Mouse (Mus musculus): Measurements from ENCODE around the gene Olfr629.
"Not testable (repeated sequence)": the region's sequence is repeated elsewhere in the genome, so short reads cannot be mapped to it uniquely, and the experiment has no call there.

The Olfr629 gene

DNA sequence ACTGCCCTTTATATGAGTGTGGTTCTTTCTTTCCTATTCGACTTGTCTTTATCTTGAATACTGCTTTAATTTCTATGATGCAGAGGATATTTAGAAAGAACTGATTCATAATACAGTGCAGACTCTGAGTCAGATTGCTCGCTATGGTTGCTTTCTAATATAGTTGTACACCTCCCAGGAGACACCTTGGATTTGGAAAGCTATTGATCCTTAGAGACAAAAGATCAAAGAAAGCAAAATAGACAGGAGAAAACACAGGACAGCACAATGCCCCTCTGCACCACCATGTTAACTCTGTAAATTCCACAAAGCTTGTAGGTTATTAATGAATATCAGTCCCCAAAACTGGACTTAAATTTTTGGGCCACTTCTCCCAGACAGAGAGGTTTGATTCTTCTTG is at the start of gene Olfr629:
Olfr629 (minus strand) TSS at position 101 of the 400 bp plus-strand sequence.
- DNase-seq (ENCODE audit: low read depth) = no peak

DNA sequence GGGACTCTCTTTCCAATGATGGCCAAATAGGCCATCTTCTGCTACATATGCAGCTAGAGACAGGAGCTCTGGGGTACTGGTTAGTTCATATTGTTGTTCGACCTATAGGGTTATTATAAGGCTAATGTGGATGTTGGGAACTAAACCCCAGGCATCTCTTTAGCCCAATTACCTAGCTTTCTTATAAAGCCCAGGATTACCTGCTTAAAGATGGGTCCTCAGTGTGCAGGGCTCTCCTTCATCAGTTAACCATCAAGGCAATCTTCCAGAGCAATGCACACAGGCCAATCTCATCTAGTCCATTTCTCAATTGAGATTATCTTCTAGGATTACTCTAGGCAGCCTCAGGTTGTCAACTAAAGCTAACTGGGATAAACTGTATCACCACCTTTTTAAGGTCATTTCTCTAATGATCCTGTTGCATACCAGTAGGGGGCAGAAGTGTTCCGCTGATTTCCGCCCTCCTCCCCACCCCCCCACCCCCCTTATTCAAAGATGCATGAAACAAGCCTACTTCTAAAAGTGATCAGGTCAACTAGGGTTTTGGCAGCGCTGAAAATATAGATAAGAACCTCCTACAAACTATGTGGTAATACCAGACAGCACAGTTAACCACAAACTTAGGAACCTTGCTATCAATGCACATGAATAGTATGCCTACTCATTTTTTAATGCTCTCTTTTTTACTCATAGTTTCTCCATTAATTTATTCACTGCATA is 48.1 kb upstream of the Olfr629 start:
- DNase-seq (ENCODE audit: low read depth) = peak; percentile 93

GRCm38 (mm10) chr7:103791721-103792120 is 47.0 kb upstream of the Olfr629 start, which contains the start of gene Olfr67:
TSS of gene Olfr67 (minus strand) at chr7:103791821.
- DNase-seq (ENCODE audit: low read depth) = no peak

GRCm38 (mm10) chr7:103779598-103779997 is 34.9 kb upstream of the Olfr629 start, which contains the start of gene Olfr68:
TSS of gene Olfr68 (minus strand) at chr7:103779698.
- DNase-seq (ENCODE audit: low read depth) = no peak

DNA sequence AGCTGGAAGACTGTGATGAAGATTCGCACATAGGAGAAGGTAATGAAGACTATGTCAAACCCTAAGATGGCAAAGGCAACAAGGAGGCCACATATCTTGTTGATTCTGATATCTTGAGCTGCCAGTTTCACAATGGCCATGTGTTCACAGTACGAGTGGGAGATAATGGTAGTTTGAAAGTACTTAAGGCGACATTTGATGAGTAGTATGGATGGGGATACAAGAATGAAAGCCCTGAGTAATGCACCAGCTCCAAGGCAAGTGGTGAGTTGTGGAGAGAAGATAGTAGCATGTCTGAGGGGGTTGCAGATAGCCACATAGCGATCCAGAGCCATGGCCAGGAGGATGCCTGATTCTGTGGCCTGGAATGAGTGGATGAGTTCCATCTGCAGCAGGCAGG is 32.9 kb upstream of the Olfr629 start:
- DNase-seq (ENCODE audit: low read depth) = not testable (repeated sequence)

DNA sequence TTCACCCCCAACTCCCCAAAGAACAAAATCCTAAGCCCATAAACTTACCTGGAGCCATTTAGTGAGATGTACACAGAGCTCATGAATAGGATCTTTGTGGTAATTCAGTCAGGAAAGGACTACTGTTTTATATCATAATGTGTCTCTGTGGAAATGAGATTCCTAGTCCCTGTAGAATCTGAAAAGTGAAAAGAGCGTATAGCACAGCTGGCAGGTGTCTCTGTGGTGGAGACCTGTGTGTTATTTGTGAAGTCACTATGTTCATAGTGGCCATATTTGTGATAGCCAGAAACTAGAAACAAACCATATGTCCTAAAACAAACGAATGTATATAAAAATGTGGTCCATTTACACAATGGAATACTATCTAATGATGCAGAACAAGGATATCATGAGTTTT is 26.8 kb upstream of the Olfr629 start, which contains the start of gene Olfr69:
Olfr69 (minus strand) TSS at position 101 of the 400 bp plus-strand sequence.
- no peak for DNase-seq (ENCODE audit: low read depth)

DNA sequence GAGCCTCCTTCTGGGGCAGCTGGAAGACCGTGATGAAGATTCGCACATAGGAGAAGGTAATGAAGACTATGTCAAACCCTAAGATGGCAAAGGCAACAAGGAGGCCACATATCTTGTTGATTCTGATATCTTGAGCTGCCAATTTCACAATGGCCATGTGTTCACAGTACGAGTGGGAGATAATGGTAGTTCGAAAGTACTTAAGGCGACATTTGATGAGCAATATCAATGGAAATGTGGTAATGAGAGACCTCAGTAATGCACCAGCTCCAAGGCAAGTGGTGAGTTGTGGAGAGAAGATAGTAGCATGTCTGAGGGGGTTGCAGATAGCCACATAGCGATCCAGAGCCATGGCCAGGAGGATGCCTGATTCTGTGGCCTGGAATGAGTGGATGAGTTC is 22.9 kb upstream of the Olfr629 start:
- not testable (repeated sequence) for DNase-seq (ENCODE audit: low read depth)

DNA sequence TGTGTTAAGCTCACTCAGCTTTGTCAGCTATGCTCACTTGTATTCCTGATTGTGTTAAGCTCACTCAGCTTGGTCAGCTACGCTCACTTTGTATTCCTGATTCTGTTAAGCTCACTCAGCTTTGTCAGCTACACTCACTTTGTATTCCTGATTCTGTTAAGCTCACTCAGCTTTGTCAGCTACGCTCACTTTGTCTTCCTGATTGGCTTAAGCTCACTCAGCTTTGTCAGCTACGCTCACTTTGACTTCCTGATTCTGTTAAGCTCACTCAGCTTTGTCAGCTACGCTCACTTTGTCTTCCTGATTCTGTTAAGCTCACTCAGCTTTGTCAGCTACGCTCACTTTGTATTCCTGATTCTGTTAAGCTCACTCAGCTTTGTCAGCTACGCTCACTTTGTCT is 17.5 kb upstream of the Olfr629 start:
- peak; percentile 80 for DNase-seq (ENCODE audit: low read depth)

DNA sequence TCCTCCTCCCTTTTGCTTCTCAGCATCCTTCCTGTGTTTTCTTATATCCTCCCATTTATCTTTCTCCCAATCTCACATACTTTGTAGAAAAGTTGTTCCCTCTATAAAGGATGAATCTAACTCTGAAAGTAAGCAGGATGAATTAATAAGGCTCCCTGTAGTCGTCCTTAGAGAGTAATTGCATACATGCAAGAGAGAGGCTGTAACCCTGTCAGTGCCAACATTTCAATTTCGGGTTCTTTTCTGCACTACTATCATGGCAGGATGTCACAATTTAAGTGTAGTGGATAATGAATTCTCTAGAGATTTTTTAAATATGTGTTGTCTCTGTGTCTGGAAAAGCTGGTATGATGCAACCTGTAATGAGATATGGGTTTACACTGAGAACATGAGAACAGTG is 12.5 kb upstream of the Olfr629 start, which contains the start of gene Olfr630:
Olfr630 (minus strand) TSS at position 101 of the 400 bp plus-strand sequence.
- DNase-seq (ENCODE audit: low read depth) = no peak

DNA sequence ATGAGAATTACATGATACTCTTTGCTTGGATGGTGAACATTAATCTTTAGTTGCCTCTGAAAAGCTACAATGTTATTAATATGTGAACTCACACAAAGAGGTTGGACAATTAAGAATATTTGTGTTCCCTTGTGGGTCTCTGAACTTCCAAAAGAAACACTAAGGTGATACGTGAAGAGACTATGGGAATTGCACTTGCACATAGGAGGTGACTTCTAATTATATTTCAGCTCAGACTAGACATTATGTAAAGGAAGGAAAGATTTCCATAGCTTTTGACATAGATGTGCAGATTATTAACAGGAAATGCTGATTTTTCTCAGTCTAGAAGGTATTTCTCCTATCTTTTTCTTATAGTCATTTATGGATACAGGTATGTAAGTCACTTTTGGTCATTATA is 14.7 kb downstream of the Olfr629 start, which contains the start of gene Olfr628:
Olfr628 (plus strand) TSS at position 301 of the 400 bp plus-strand sequence.
- no peak for DNase-seq (ENCODE audit: low read depth)

DNA sequence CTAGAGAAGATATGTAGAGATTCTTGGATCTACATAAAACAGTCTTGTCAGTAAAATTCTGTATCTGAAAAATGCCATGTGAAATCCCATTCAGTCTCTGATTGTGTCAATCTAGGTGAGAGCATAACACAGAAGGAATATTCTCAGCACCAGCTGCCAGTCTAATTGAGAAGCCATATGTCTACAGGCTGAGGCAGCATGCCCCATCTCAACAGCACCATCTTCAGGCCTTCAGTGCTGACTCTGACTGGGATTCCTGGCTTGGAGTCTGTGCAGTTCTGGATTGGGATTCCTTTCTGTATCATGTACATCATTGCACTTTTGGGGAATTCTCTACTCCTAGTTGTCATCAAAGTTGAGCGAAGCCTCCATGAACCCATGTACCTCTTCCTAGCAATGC is 28.3 kb downstream of the Olfr629 start:
- not testable (repeated sequence) for DNase-seq (ENCODE audit: low read depth)

DNA sequence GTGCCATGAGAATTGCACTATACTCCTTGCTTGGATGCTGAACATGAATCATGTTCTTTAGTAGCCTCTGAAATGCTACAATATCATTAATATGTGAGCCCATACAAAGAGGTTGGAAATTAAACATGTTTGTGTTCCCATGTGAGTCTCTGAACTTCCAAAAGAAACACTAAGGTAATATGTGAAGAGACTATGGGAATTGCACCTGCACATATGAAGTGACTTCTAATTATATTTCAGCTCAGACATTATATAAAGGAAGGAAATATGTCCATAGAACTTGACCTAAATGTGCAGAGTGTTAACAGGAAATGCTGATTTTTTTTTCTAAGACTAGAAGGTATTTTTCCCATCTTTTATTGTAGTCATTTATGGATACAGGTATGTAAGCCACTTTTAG is 30.4 kb downstream of the Olfr629 start, which contains the start of gene Olfr243:
Olfr243 (plus strand) TSS at position 301 of the 400 bp plus-strand sequence.
- no peak for DNase-seq (ENCODE audit: low read depth)

DNA sequence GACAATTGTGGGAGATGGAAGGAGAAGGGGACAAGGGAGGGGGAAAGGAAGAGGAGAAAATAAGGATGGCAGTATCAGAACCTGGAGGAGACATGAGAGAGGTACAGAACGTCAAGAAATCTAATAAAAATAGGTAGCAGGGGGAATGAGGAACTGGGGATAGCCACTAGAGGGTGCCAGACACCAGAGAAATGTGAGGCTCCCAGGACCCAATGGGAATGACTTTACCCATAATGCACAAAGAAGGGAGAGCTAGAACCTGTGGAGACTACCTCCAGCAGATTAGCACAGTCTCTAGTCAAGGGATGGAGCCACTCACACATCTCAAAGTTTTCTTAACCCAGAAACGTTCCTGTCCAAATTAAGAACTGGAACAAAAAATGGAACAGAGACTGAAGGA is 32.7 kb downstream of the Olfr629 start:
- DNase-seq (ENCODE audit: low read depth) = peak; percentile 46

- no peak for DNase-seq (ENCODE audit: low read depth)
Measured at GRCm38 (mm10) chr7:103699469-103699868, 45.3 kb downstream of the Olfr629 start.
